Mouse (Mus musculus) ES-Bruce4 (cell line): ENCODE results near the gene Pitpnm2.

ENCODE experiments used
- CTCF ChIP-seq: IDR thresholded peaks from one replicate; pipeline ENCODE4 v1.8.1; 2011; ENCODE audit warnings: low read depth, low read length
- POLR2A ChIP-seq: IDR thresholded peaks from one replicate; pipeline ENCODE4 v1.8.1; 2011; ENCODE audit warnings: low read length; ENCODE audit not compliant: insufficient read depth

GRCm38 (mm10) chr5:124210281-124211016, 39.1 kb downstream of the Pitpnm2 start:
- TF ChIP-seq CTCF (no peak), POLR2A (no peak)
